Mouse (Mus musculus) liver, embryonic 14.5 days (tissue): ENCODE measurements around the gene Nckap5l. TPM values are rescaled to one million over a fixed set of nuclear protein-coding genes. Genes with fewer than 3 reads are reported as not detected.

Source experiments
- ATAC-seq: fragments of 200-750 bp; cut with Nextera tagmentation; 2 replicates; pipeline ENCODE4 v1.8.0; 2017; ENCODE audit warnings: moderate number of reproducible peaks, mild to moderate bottlenecking, moderate library complexity; ENCODE audit not compliant: insufficient read depth
- DNase-seq, 3 experiments: peaks; one replicate each; pipeline ENCODE4 v3.0.0-alpha.2; 2012 to 2013; ENCODE audit warnings: low read depth in 3 of 3, low spot score in 3 of 3
- H3K27ac ChIP-seq: fragments of 300-500 bp; sonication (generic); 2 replicates; pipeline ENCODE4 v1.5.1; 2014; ENCODE audit warnings: moderate library complexity, mild to moderate bottlenecking, control low read depth, inconsistent platforms
- H3K27me3 ChIP-seq: fragments of 300-500 bp; sonication (generic); 2 replicates; pipeline ENCODE4 v1.6.1; 2014; ENCODE audit warnings: mild to moderate bottlenecking, low read length, moderate library complexity; ENCODE audit not compliant: control insufficient read depth, insufficient read depth
- H3K36me3 ChIP-seq: fragments of 300-500 bp; sonication (generic); replicated peaks from 2 replicates; pipeline ENCODE4 v1.6.1; 2014; ENCODE audit warnings: low read depth; ENCODE audit not compliant: control insufficient read depth, insufficient read depth
- H3K4me1 ChIP-seq, 2 experiments: fragments of 200-500 bp in 1 of 2; fragments of 300-500 bp in 1 of 2; sonication (generic) in 1 of 2; replicated peaks; 2 replicates each; pipeline ENCODE4 v1.6.1; 2012 to 2014; ENCODE audit warnings: antibody characterized with exemption in 1 of 2, inconsistent platforms in 1 of 2, low read length in 1 of 2; ENCODE audit not compliant: control insufficient read depth in 2 of 2, insufficient read depth in 2 of 2
- H3K4me2 ChIP-seq: fragments of 300-500 bp; sonication (generic); 2 replicates; pipeline ENCODE4 v1.6.1; 2014; ENCODE audit warnings: low read depth, mild to moderate bottlenecking, control low read depth, moderate library complexity
- H3K4me3 ChIP-seq, 2 experiments: fragments of 200-500 bp in 1 of 2; fragments of 300-500 bp in 1 of 2; sonication (generic) in 1 of 2; 2 replicates each; pipeline ENCODE4 v1.5.1; 2012 to 2014; ENCODE audit warnings: low read depth in 2 of 2, low read length in 2 of 2, mild to moderate bottlenecking in 2 of 2, control low read depth in 1 of 2, inconsistent platforms in 1 of 2, moderate library complexity in 1 of 2; ENCODE audit not compliant: insufficient read depth in 1 of 2
- H3K9ac ChIP-seq: fragments of 300-500 bp; sonication (generic); replicated peaks from 2 replicates; pipeline ENCODE4 v1.6.1; 2014; ENCODE audit warnings: mild to moderate bottlenecking, control low read depth, moderate library complexity
- H3K9me3 ChIP-seq: fragments of 300-500 bp; sonication (generic); 2 replicates; pipeline ENCODE4 v1.6.1; 2016; ENCODE audit warnings: low read length, mixed read lengths; ENCODE audit not compliant: control insufficient read depth
- CTCF ChIP-seq: IDR thresholded peaks from 2 replicates; pipeline ENCODE4 v1.5.1; 2016; ENCODE audit warnings: antibody characterized with exemption, low read depth, control low read depth
- EP300 ChIP-seq: IDR thresholded peaks from 2 replicates; pipeline ENCODE4 v1.6.1; 2016; ENCODE audit warnings: antibody characterized with exemption, low read depth
- WGBS: fragments of 180-500 bp; shearing (Covaris S2); extraction: QIAGEN DNeasy Blood & Tissue Kit; methylation state at CpG from one replicate; pipeline ENCODE4 v1.1.7; 2014; ENCODE audit not compliant: insufficient replicate concordance; 5-methylcytosine and 5-hydroxymethylcytosine counted together
- polyA plus RNA-seq, 2 experiments: library from polyadenylated mRNA; depleted of rRNA in 1 of 2; stranded (reverse) in 1 of 2; unstranded in 1 of 2; fragments of >200 nt; fragmentation: Nextera tagmentation in 1 of 2; extraction: Ambion mirVana in 1 of 2; gene quantifications; 2 replicates each; pipeline versions ENCODE4 v1.2.1 to v1.2.3; 2012 to 2014

The Nckap5l gene
- polyA plus RNA-seq (2012; rRNA removed) (0.70 and 1.2 TPM in 2 replicates), polyA plus RNA-seq (2014; fragmentation: Nextera tagmentation; extraction: Ambion mirVana) (0.85 and 1.4 TPM in 2 replicates)

DNA sequence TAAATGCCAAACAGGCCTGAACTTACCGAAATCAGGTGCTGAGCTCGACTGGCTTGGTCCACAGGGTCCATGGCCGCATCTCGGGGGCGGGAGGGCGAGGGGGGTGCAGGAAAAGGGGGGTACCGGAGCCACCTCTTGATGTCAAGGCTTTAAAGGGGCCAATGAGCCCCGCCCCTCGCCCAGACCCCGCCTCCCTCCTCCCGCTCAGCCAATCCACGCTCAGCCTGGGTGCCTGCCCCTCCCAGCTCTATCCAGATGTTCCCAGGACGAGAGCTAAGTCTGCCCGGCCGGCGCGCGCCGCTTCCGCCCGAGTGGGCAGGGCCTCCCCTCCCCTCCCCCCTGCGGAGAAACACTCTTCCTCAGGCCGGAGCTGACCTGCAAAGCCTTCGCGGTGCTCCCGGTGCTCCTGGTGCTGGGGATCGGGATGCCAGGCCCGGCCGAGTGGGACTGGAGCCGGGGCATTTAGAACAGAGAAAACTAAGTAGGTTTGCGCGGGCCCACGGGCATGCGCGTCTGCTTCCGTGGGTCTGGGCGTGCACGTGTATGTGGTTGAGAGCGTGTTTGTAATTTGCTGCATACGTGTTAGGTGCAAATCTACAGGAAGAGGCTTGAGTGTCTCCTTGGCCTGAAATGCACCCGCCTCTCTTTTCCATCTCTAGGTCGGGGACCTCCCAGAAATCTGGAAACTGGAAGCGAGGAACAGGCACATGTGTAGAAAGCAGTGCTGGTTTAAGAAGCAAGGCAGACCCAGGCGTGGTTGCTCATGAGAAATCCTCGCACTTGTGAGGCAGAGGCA is at the start of gene Nckap5l:
TSS of gene Nckap5l (minus strand) at position 143 of the 796 bp plus-strand sequence.
- peak within 1 kb of the TSS; percentile 72 for H3K4me2 ChIP-seq
- peaks cover 0 to 3% of the 10 kb centered on the region in 2 experiments; a peak in 1 of 4 replicates for H3K4me1 ChIP-seq
- peak within 1 kb of the TSS; percentile 57 to 59 for H3K4me3 ChIP-seq
- peak; percentile 69 to 73 (median 70) for DNase-seq
- no peak within 1 kb of the TSS for H3K9ac ChIP-seq
- H3K36me3 ChIP-seq, result no peaks in the 10 kb centered on the region
- peak; percentile 91 for ATAC-seq
- TF ChIP-seq CTCF (no peak), EP300 (no peak)
- no peak within 1 kb of the TSS for H3K27ac ChIP-seq
- no peaks in the 10 kb centered on the region for H3K9me3 ChIP-seq
- H3K27me3 ChIP-seq, result no peaks in the 10 kb centered on the region; the same call in 1 of the 2 replicates
- under 1% methylated on average over 42 of the region's 45 CpGs for whole genome bisulfite sequencing

- H3K9me3 ChIP-seq, result no peaks in the 10 kb centered on the region
- no peaks in the 10 kb centered on the region for H3K27me3 ChIP-seq
- no peak for DNase-seq
- no peak overlapping the region for H3K4me2 ChIP-seq
- no peak overlapping the region for H3K27ac ChIP-seq
- ATAC-seq, result no peak
- TF ChIP-seq EP300 (no peak), CTCF (no peak)
- H3K9ac ChIP-seq, result no peak overlapping the region
- H3K4me3 ChIP-seq, result no peak overlapping the region
- H3K36me3 ChIP-seq, result no peaks in the 10 kb centered on the region
- 61% methylated on average over 15 of the region's 15 CpGs for WGBS
- H3K4me1 ChIP-seq, result 0 out of 4 replicates have a peak, but pooled peaks cover 0 to 2% of the 10 kb centered on the region in 2 experiments
These were observed 48.0 kb upstream of the Nckap5l start for GRCm38 (mm10) chr15:99505324-99506095.

- Histone ChIP-seq H3K9ac (no peak overlapping the region), H3K9me3 (no peaks in the 10 kb centered on the region), H3K4me1 (0 out of 4 replicates have a peak, but pooled peaks cover 0 to 7% of the 10 kb centered on the region in 2 experiments), H3K27me3 (no peaks in the 10 kb centered on the region), H3K4me3 (no peak overlapping the region), H3K36me3 (no peaks in the 10 kb centered on the region), H3K4me2 (no peak overlapping the region), H3K27ac (no peak overlapping the region)
- DNase-seq (no peak), ATAC-seq (no peak)
- TF ChIP-seq CTCF (no peak), EP300 (no peak)
- WGBS, result 60% methylated on average over 5 of the region's 5 CpGs
These were observed 45.7 kb upstream of the Nckap5l start for GRCm38 (mm10) chr15:99503256-99503655.

- Histone ChIP-seq H3K9me3 (no peaks in the 10 kb centered on the region), H3K4me1 (0 out of 4 replicates have a peak, but pooled peaks cover 0 to 7% of the 10 kb centered on the region in 2 experiments), H3K27ac (no peak overlapping the region), H3K4me2 (no peak overlapping the region), H3K9ac (no peak overlapping the region), H3K36me3 (no peaks in the 10 kb centered on the region), H3K27me3 (no peaks in the 10 kb centered on the region), H3K4me3 (no peak overlapping the region)
- 59% methylated on average over 12 of the region's 12 CpGs for WGBS
- DNase-seq, result no peak
- no peak for ATAC-seq
- TF ChIP-seq CTCF (no peak), EP300 (no peak)
These were observed 44.8 kb upstream of the Nckap5l start for GRCm38 (mm10) chr15:99502311-99502831.
